Mouse (Mus musculus) MEL (cell line): ENCODE results near the gene Gramd2. TPM values are rescaled to one million over a fixed set of nuclear protein-coding genes. Genes with fewer than 3 reads are reported as not detected.

Experiments
- DNase-seq: peaks from one replicate; pipeline ENCODE4 v3.0.0; 2011; ENCODE audit warnings: low read depth, low spot score
- H3K27ac ChIP-seq: 2 replicates; pipeline ENCODE4 v1.5.1; 2012; ENCODE audit warnings: low read depth, mild to moderate bottlenecking, control low read depth, low read length, moderate library complexity; ENCODE audit not compliant: control insufficient read depth
- H3K27me3 ChIP-seq, 2 experiments: fragments of 150-350 bp in 1 of 2; sonication (generic) in 1 of 2; 2 replicates each; pipeline ENCODE4 v1.6.1; 2012; ENCODE audit warnings: low read length in 2 of 2, mild to moderate bottlenecking in 2 of 2, improper control_type of control experiment in 1 of 2, moderate library complexity in 1 of 2; ENCODE audit not compliant: insufficient read depth in 2 of 2, control insufficient read depth in 1 of 2
- H3K36me3 ChIP-seq, 2 experiments: 2 replicates each; pipeline ENCODE4 v1.6.1; 2012 to 2014; ENCODE audit warnings: low read length in 2 of 2, improper control_type of control experiment in 1 of 2, inconsistent platforms in 1 of 2, mild to moderate bottlenecking in 1 of 2; ENCODE audit not compliant: insufficient read depth in 2 of 2, control insufficient read depth in 1 of 2
- H3K4me1 ChIP-seq, 2 experiments: fragments of 150-350 bp in 1 of 2; sonication (generic) in 1 of 2; 2 replicates each; pipeline ENCODE4 v1.6.1; 2012; ENCODE audit warnings: low read length in 2 of 2, improper control_type of control experiment in 1 of 2, mild to moderate bottlenecking in 1 of 2; ENCODE audit not compliant: insufficient read depth in 2 of 2, control insufficient read depth in 1 of 2
- H3K4me3 ChIP-seq, 2 experiments: fragments of 150-350 bp in 1 of 2; sonication (generic) in 1 of 2; 2 replicates each; pipeline ENCODE4 v1.5.1; 2012; ENCODE audit warnings: low read depth in 2 of 2, low read length in 2 of 2, mild to moderate bottlenecking in 2 of 2, moderate library complexity in 2 of 2, control low read depth in 1 of 2, improper control_type of control experiment in 1 of 2; ENCODE audit not compliant: control insufficient read depth in 1 of 2, insufficient read depth in 1 of 2
- H3K79me2 ChIP-seq: 2 replicates; pipeline ENCODE4 v1.6.1; 2012; ENCODE audit warnings: mild to moderate bottlenecking, low read length, moderate library complexity; ENCODE audit not compliant: control insufficient read depth, poor library complexity, insufficient read depth
- H3K9ac ChIP-seq: 2 replicates; pipeline ENCODE4 v1.6.1; 2012; ENCODE audit warnings: low read depth, mild to moderate bottlenecking, control low read depth, low read length, moderate library complexity; ENCODE audit not compliant: control insufficient read depth, poor library complexity, severe bottlenecking
- H3K9me3 ChIP-seq: fragments of 150-350 bp; sonication (generic); replicated peaks from 2 replicates; pipeline ENCODE4 v1.6.1; 2012; ENCODE audit warnings: mild to moderate bottlenecking, low read length, improper control_type of control experiment, moderate library complexity; ENCODE audit not compliant: insufficient read depth
- BHLHE40 ChIP-seq: IDR thresholded peaks from 2 replicates; pipeline ENCODE4 v1.6.1; 2012; ENCODE audit warnings: low read depth, mild to moderate bottlenecking, inconsistent platforms, low read length, improper control_type of control experiment, borderline replicate concordance
- CHD2 ChIP-seq: IDR thresholded peaks from 2 replicates; pipeline ENCODE4 v1.6.1; 2011; ENCODE audit warnings: low read length, improper control_type of control experiment
- CTCF ChIP-seq, 3 experiments: IDR thresholded peaks in 2 of 3; conservative IDR thresholded peaks in 1 of 3; 2 replicates each; pipeline ENCODE4 v1.5.1; 2011 to 2012; ENCODE audit warnings: low read length in 3 of 3, low read depth in 2 of 3, mild to moderate bottlenecking in 2 of 3, improper control_type of control experiment in 1 of 3, inconsistent platforms in 1 of 3, mixed read lengths in 1 of 3, moderate library complexity in 1 of 3; ENCODE audit not compliant: control insufficient read depth in 1 of 3, insufficient read depth in 1 of 3, poor library complexity in 1 of 3, severe bottlenecking in 1 of 3
- EP300 ChIP-seq, 2 experiments: IDR thresholded peaks; 2 replicates each; pipeline ENCODE4 v1.6.1; 2011; ENCODE audit warnings: improper control_type of control experiment in 2 of 2, low read length in 2 of 2, low read depth in 1 of 2, mild to moderate bottlenecking in 1 of 2
- ETS1 ChIP-seq: IDR thresholded peaks from 2 replicates; pipeline ENCODE4 v1.6.1; 2012; ENCODE audit warnings: low read depth, mild to moderate bottlenecking, inconsistent platforms, low read length, improper control_type of control experiment, moderate library complexity
- GABPA ChIP-seq: IDR thresholded peaks from 2 replicates; pipeline ENCODE4 v1.6.1; 2012; ENCODE audit warnings: low read depth, mild to moderate bottlenecking, inconsistent platforms, low read length, improper control_type of control experiment, moderate library complexity
- GATA1 ChIP-seq: IDR thresholded peaks from 2 replicates; pipeline ENCODE4 v1.6.1; 2011; ENCODE audit warnings: low read depth, low read length, improper control_type of control experiment
- HCFC1 ChIP-seq: IDR thresholded peaks from 2 replicates; pipeline ENCODE4 v1.6.1; 2012; ENCODE audit warnings: low read depth, mild to moderate bottlenecking, inconsistent platforms, low read length, improper control_type of control experiment, moderate library complexity
- JUND ChIP-seq: IDR thresholded peaks from 2 replicates; pipeline ENCODE4 v1.6.1; 2011; ENCODE audit warnings: low read depth, mild to moderate bottlenecking, improper control_type of control experiment, low read length
- KAT2A ChIP-seq: conservative IDR thresholded peaks from 2 replicates; pipeline ENCODE4 v1.6.1; 2012; ENCODE audit warnings: low read depth, low read length, improper control_type of control experiment, inconsistent platforms
- MAZ ChIP-seq: IDR thresholded peaks from 2 replicates; pipeline ENCODE4 v1.6.1; 2012; ENCODE audit warnings: low read depth, mild to moderate bottlenecking, inconsistent platforms, low read length, improper control_type of control experiment
- MEF2A ChIP-seq: IDR thresholded peaks from 2 replicates; pipeline ENCODE4 v1.6.1; 2014; ENCODE audit warnings: low read depth, mild to moderate bottlenecking, inconsistent platforms, low read length, improper control_type of control experiment; ENCODE audit not compliant: poor library complexity, insufficient replicate concordance, severe bottlenecking; ENCODE audit errors: extremely low read depth
- MXI1 ChIP-seq: IDR thresholded peaks from 2 replicates; pipeline ENCODE4 v1.6.1; 2011; ENCODE audit warnings: mild to moderate bottlenecking, low read depth, low read length, improper control_type of control experiment
- MYB ChIP-seq: IDR thresholded peaks from 2 replicates; pipeline ENCODE4 v1.6.1; 2011; ENCODE audit warnings: mild to moderate bottlenecking, low read depth, low read length, improper control_type of control experiment
- MYC ChIP-seq: IDR thresholded peaks from 2 replicates; pipeline ENCODE4 v1.6.1; 2011; ENCODE audit warnings: low read depth, mild to moderate bottlenecking, low read length, improper control_type of control experiment, moderate library complexity
- NELFE ChIP-seq: IDR thresholded peaks from 2 replicates; pipeline ENCODE4 v1.6.1; 2011; ENCODE audit warnings: low read depth, low read length, improper control_type of control experiment
- NRF1 ChIP-seq: IDR thresholded peaks from 2 replicates; pipeline ENCODE4 v1.6.1; 2014; ENCODE audit warnings: low read depth, mild to moderate bottlenecking, inconsistent platforms, low read length, improper control_type of control experiment, moderate library complexity; ENCODE audit not compliant: poor library complexity, insufficient read depth, severe bottlenecking
- POLR2A ChIP-seq, 2 experiments: IDR thresholded peaks; 2 replicates each; pipeline ENCODE4 v1.6.1; 2011 to 2012; ENCODE audit warnings: low read length in 2 of 2, mild to moderate bottlenecking in 2 of 2, control low read depth in 1 of 2, improper control_type of control experiment in 1 of 2, low read depth in 1 of 2, moderate library complexity in 1 of 2; ENCODE audit not compliant: control insufficient read depth in 1 of 2, insufficient read depth in 1 of 2, poor library complexity in 1 of 2
- RAD21 ChIP-seq: IDR thresholded peaks from 2 replicates; pipeline ENCODE4 v1.6.1; 2011; ENCODE audit warnings: mild to moderate bottlenecking, low read depth, low read length, improper control_type of control experiment
- RCOR1 ChIP-seq: IDR thresholded peaks from 2 replicates; pipeline ENCODE4 v1.6.1; 2012; ENCODE audit warnings: low read depth, mild to moderate bottlenecking, inconsistent platforms, low read length, improper control_type of control experiment
- SIN3A ChIP-seq: IDR thresholded peaks from 2 replicates; pipeline ENCODE4 v1.6.1; 2012; ENCODE audit warnings: low read length, improper control_type of control experiment, inconsistent platforms
- SMC3 ChIP-seq: IDR thresholded peaks from 2 replicates; pipeline ENCODE4 v1.6.1; 2011; ENCODE audit warnings: low read depth, low read length, improper control_type of control experiment
- TAL1 ChIP-seq: IDR thresholded peaks from 2 replicates; pipeline ENCODE4 v1.6.1; 2012; ENCODE audit warnings: mild to moderate bottlenecking, inconsistent platforms, low read length, moderate library complexity, mixed read lengths
- TCF12 ChIP-seq: IDR thresholded peaks from 2 replicates; pipeline ENCODE4 v1.6.1; 2014; ENCODE audit warnings: low read depth, mild to moderate bottlenecking, inconsistent platforms, low read length, improper control_type of control experiment, moderate library complexity
- UBTF ChIP-seq: IDR thresholded peaks from 2 replicates; pipeline ENCODE4 v1.6.1; 2012; ENCODE audit warnings: low read depth, mild to moderate bottlenecking, inconsistent platforms, low read length, improper control_type of control experiment, moderate library complexity, borderline replicate concordance; ENCODE audit not compliant: insufficient read depth
- USF1 ChIP-seq: IDR thresholded peaks from 2 replicates; pipeline ENCODE4 v1.6.1; 2014; ENCODE audit warnings: low read depth, mild to moderate bottlenecking, inconsistent platforms, low read length, improper control_type of control experiment, moderate library complexity
- USF2 ChIP-seq, 2 experiments: IDR thresholded peaks; 2 replicates each; pipeline ENCODE4 v1.6.1; 2011 to 2012; ENCODE audit warnings: improper control_type of control experiment in 2 of 2, low read length in 2 of 2, borderline replicate concordance in 1 of 2, inconsistent platforms in 1 of 2, low read depth in 1 of 2, mild to moderate bottlenecking in 1 of 2; ENCODE audit not compliant: insufficient read depth in 1 of 2
- ZC3H11A ChIP-seq: IDR thresholded peaks from 2 replicates; pipeline ENCODE4 v1.6.1; 2012; ENCODE audit warnings: low read depth, mild to moderate bottlenecking, inconsistent platforms, low read length, improper control_type of control experiment
- ZMIZ1 ChIP-seq: IDR thresholded peaks from 2 replicates; pipeline ENCODE4 v1.6.1; 2012; ENCODE audit warnings: low read depth, mild to moderate bottlenecking, inconsistent platforms, low read length, improper control_type of control experiment, moderate library complexity
- ZNF384 ChIP-seq: IDR thresholded peaks from 2 replicates; pipeline ENCODE4 v1.6.1; 2012; ENCODE audit warnings: low read depth, mild to moderate bottlenecking, inconsistent platforms, low read length, improper control_type of control experiment
- polyA plus RNA-seq, 2 experiments: library from polyadenylated mRNA; stranded (reverse) in 1 of 2; unstranded in 1 of 2; fragments of >175 nt in 1 of 2; fragments of >200 nt in 1 of 2; gene quantifications; 2 replicates each; pipeline versions ENCODE4 v1.2.1 to v1.2.4; 2012; ENCODE audit warnings: low replicate concordance in 2 of 2, low read depth in 1 of 2; ENCODE audit not compliant: insufficient read length in 2 of 2, insufficient read depth in 1 of 2, missing spikeins in 1 of 2
- total RNA-seq: library from RNA; depleted of rRNA; stranded (reverse); fragments of 300-350 nt; gene quantifications from 2 replicates; pipeline ENCODE4 v1.2.3, GENCODE M21; 2012

Gene Gramd2
- total and polyA plus RNA-seq, 3 experiments: 0.04 TPM; not detected in 2

- DNase-seq: no peak
- peaks cover 0 to 6% of the 10 kb centered on the region in 2 experiments; a peak in 2 of 4 replicates for H3K36me3 ChIP-seq
- no peak overlapping the region for H3K27ac ChIP-seq
- TF ChIP-seq JUND: no peak
- no peak for TF ChIP-seq ZC3H11A
- no peak for TF ChIP-seq ZNF384
- no peak for TF ChIP-seq BHLHE40
- TF ChIP-seq GABPA: no peak
- no peak for TF ChIP-seq RCOR1
- TF ChIP-seq, all 39 proteins: peak for 0
- Histone ChIP-seq H3K27me3 (no peaks in the 10 kb centered on the region), H3K4me1 (peaks cover 3% of the 10 kb centered on the region in 2 experiments; a peak in 3 of 4 replicates), H3K4me3 (no peak overlapping the region), H3K79me2 (no peaks in the 10 kb centered on the region), H3K9ac (no peak overlapping the region), H3K9me3 (no peaks in the 10 kb centered on the region)
Measured at GRCm38 (mm10) chr9:59743903-59744302, 64.0 kb downstream of the Gramd2 start.

GRCm38 (mm10) chr9:59748387-59748786, 68.4 kb downstream of the Gramd2 start:
- peaks cover 0 to 6% of the 10 kb centered on the region in 2 experiments; a peak in 2 of 4 replicates for H3K36me3 ChIP-seq
- H3K9ac ChIP-seq: peak overlapping the region; percentile 81; the same call in 1 of the 2 replicates
- H3K27ac ChIP-seq: peak overlapping the region; percentile 89
- H3K4me1 ChIP-seq: peaks cover 3 to 4% of the 10 kb centered on the region in 2 experiments; a peak in 3 of 4 replicates
- H3K9me3 ChIP-seq: no peaks in the 10 kb centered on the region
- TF ChIP-seq SMC3 (no peak), CHD2 (no peak), ZMIZ1 (no peak), POLR2A (IDR thresholded peaks at IDR 0.05; ENCODE audit: control insufficient read depth in 1 of 2, insufficient read depth in 1 of 2, low read depth in 1 of 2, low read length in 2 of 2, poor library complexity in 1 of 2) (no peak), NRF1 (no peak), SIN3A (peak; percentile 41; the same call in 1 of the 2 replicates), MYC (no peak), MEF2A (no peak), ZC3H11A (no peak), RAD21 (no peak), KAT2A (no peak), HCFC1 (no peak), MAZ (no peak), UBTF (no peak), BHLHE40 (no peak), GATA1 (peak; percentile 87), TCF12 (peak; percentile 76), MXI1 (no peak), CTCF (IDR thresholded peaks at IDR 0.05 in 2 of 3, conservative IDR thresholded peaks at IDR 0.05 in 1 of 3; ENCODE audit: control insufficient read depth in 1 of 3, insufficient read depth in 1 of 3, low read depth in 2 of 3, low read length in 3 of 3, poor library complexity in 1 of 3, severe bottlenecking in 1 of 3) (no peak), USF1 (no peak), GABPA (no peak), ZNF384 (no peak; the same call in 1 of the 2 replicates), MYB (no peak), NELFE (no peak), JUND (no peak), USF2 (IDR thresholded peaks at IDR 0.05; ENCODE audit: borderline replicate concordance in 1 of 2, insufficient read depth in 1 of 2, low read depth in 1 of 2, low read length in 2 of 2) (no peak), EP300 (IDR thresholded peaks at IDR 0.05; ENCODE audit: low read depth in 1 of 2, low read length in 2 of 2) (peak; percentile 57 to 60; a peak in 2 of 4 replicates), ETS1 (peak; percentile 51), TAL1 (peak; percentile 28; the same call in 1 of the 2 replicates)
- TF ChIP-seq, all 39 proteins: peak for 6
- no peak for DNase-seq
- Histone ChIP-seq H3K27me3 (no peaks in the 10 kb centered on the region), H3K4me3 (peak overlapping the region in 1 of 2 experiments; percentile 89; a peak in 2 of 4 replicates), H3K79me2 (peaks cover 7% of the 10 kb centered on the region)
